Mouse (Mus musculus): ENCODE measurements around the gene Rnasek. TPM values are rescaled to one million over a fixed set of nuclear protein-coding genes. Genes with fewer than 3 reads are reported as not detected.

The Rnasek gene
- 145 TPM for polyA plus RNA-seq (2021)

GRCm38 (mm10) chr11:70239541-70240279 is at the start of gene Rnasek, which contains the start of gene Gm21988:
Gene Rnasek (minus strand): TSS chr11:70239842.
Gene Gm21988 (minus strand): TSS chr11:70239830.
- ATAC-seq (peak; percentile 8), DNase-seq (ENCODE audit: low read depth, low spot score) (peak; percentile 69)
- ChIA-PET CTCF (interaction anchor here (2.4 kb wide), 1 partner anchor 9 kb away, joined by 12 read pairs; the partner anchor contains the start of gene Bcl6b), POLR2A (interaction anchor here (1.1 to 2.0 kb wide), 5 partner anchors 7 to 19 kb away, joined by 4 to 8 read pairs (median 5); no protein-coding TSS in a partner anchor)
- in situ Hi-C loops (cut with MboI; ENCODE audit: low pct_unique_long_range_greater_than_20kb): no loop called here
- H3K27me3 ChIP-seq: peaks cover 10% of the 10 kb centered on the region
- TF ChIP-seq CTCF (IDR thresholded peaks at IDR 0.05): no peak

- TF ChIP-seq CTCF (IDR thresholded peaks at IDR 0.05): no peak
- ChIA-PET POLR2A (interaction anchor here (0.6 to 1.6 kb wide), 2 partner anchors 10 to 48 kb away, joined by 4 read pairs; no protein-coding TSS in a partner anchor), CTCF (no interaction called here)
- DNase-seq (ENCODE audit: low read depth, low spot score) (peak; percentile 60), ATAC-seq (no peak)
- in situ Hi-C loops (cut with MboI; ENCODE audit: low pct_unique_long_range_greater_than_20kb): no loop called here
- peaks cover 9% of the 10 kb centered on the region for H3K27me3 ChIP-seq
Observed at GRCm38 (mm10) chr11:70289236-70289635, 49.6 kb upstream of the Rnasek start.

GRCm38 (mm10) chr11:70288102-70288501 is 48.5 kb upstream of the Rnasek start:
- ChIA-PET CTCF (no interaction called here), POLR2A (no interaction called here)
- no peak for TF ChIP-seq CTCF (IDR thresholded peaks at IDR 0.05)
- H3K27me3 ChIP-seq: peaks cover 4% of the 10 kb centered on the region
- no peak for DNase-seq (ENCODE audit: low read depth, low spot score)
- in situ Hi-C loops (cut with MboI; ENCODE audit: low pct_unique_long_range_greater_than_20kb): no loop called here
- ATAC-seq: no peak

GRCm38 (mm10) chr11:70285686-70286085 is 46.0 kb upstream of the Rnasek start:
- ChIA-PET POLR2A (no interaction called here), CTCF (no interaction called here)
- ATAC-seq: no peak
- no peak for TF ChIP-seq CTCF (IDR thresholded peaks at IDR 0.05)
- peaks cover 4% of the 10 kb centered on the region for H3K27me3 ChIP-seq
- no peak for DNase-seq (ENCODE audit: low read depth, low spot score)
- in situ Hi-C loops (cut with MboI; ENCODE audit: low pct_unique_long_range_greater_than_20kb): no loop called here

GRCm38 (mm10) chr11:70284757-70285156 is 45.1 kb upstream of the Rnasek start:
- no peak for TF ChIP-seq CTCF (IDR thresholded peaks at IDR 0.05)
- POLR2A ChIA-PET: no interaction called here
- in situ Hi-C loops (cut with MboI; ENCODE audit: low pct_unique_long_range_greater_than_20kb): no loop called here
- peaks cover 11% of the 10 kb centered on the region for H3K27me3 ChIP-seq
- ATAC-seq: no peak
- CTCF ChIA-PET: no interaction called here
- no peak for DNase-seq (ENCODE audit: low read depth, low spot score)

GRCm38 (mm10) chr11:70283666-70284065 is 44.0 kb upstream of the Rnasek start:
- DNase-seq (ENCODE audit: low read depth, low spot score) (no peak), ATAC-seq (no peak)
- in situ Hi-C loops (cut with MboI; ENCODE audit: low pct_unique_long_range_greater_than_20kb): no loop called here
- CTCF ChIA-PET: no interaction called here
- H3K27me3 ChIP-seq: peaks cover 14% of the 10 kb centered on the region
- POLR2A ChIA-PET: no interaction called here
- no peak for TF ChIP-seq CTCF (IDR thresholded peaks at IDR 0.05)

GRCm38 (mm10) chr11:70280441-70280840 is 40.8 kb upstream of the Rnasek start:
- in situ Hi-C loops (cut with MboI; ENCODE audit: low pct_unique_long_range_greater_than_20kb): no loop called here
- DNase-seq (ENCODE audit: low read depth, low spot score) (no peak), ATAC-seq (no peak)
- TF ChIP-seq CTCF (IDR thresholded peaks at IDR 0.05): no peak
- H3K27me3 ChIP-seq: peaks cover 34% of the 10 kb centered on the region
- POLR2A ChIA-PET: no interaction called here
- CTCF ChIA-PET: no interaction called here

DNA sequence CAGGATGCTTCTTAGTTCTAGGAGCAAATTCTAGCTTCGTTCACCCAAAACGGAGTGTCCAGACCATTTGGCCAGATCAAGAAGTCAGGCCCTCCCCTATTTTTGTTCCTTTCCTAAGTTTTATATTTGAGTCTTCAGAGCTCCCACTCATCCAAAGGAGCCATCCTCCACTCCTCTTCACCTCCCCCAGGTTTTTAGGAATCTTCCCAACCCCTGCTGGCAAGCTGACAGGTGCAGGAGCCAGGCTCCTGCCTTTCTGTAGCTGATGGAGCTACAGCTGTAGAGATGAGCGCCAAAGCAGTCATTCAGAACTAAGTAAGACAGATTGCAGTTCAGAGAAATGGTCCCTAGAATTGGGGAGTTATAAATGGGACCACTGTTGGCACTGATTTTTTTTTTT is 39.3 kb upstream of the Rnasek start:
- CTCF ChIA-PET: interaction anchor here (0.9 kb wide), 1 partner anchor 9 kb away, joined by 3 read pairs; no protein-coding TSS in a partner anchor
- POLR2A ChIA-PET: no interaction called here
- no peak for ATAC-seq
- DNase-seq (ENCODE audit: low read depth, low spot score): no peak
- peaks cover 31% of the 10 kb centered on the region for H3K27me3 ChIP-seq
- no peak for TF ChIP-seq CTCF (IDR thresholded peaks at IDR 0.05)
- in situ Hi-C loops (cut with MboI; ENCODE audit: low pct_unique_long_range_greater_than_20kb): no loop called here

- H3K27me3 ChIP-seq: peaks cover 25% of the 10 kb centered on the region
- no peak for DNase-seq (ENCODE audit: low read depth, low spot score)
- ChIA-PET CTCF (interaction anchor here (1.2 kb wide), 1 partner anchor 19 kb away, joined by 3 read pairs; no protein-coding TSS in a partner anchor), POLR2A (no interaction called here)
- ATAC-seq: no peak
- in situ Hi-C loops (cut with MboI; ENCODE audit: low pct_unique_long_range_greater_than_20kb): no loop called here
- no peak for TF ChIP-seq CTCF (IDR thresholded peaks at IDR 0.05)
Observed at GRCm38 (mm10) chr11:70271641-70272040, 32.0 kb upstream of the Rnasek start.

- in situ Hi-C loops (cut with MboI; ENCODE audit: low pct_unique_long_range_greater_than_20kb): no loop called here
Observed at GRCm38 (mm10) chr11:70266405-70266804, 26.8 kb upstream of the Rnasek start.

GRCm38 (mm10) chr11:70265819-70266218 is 26.2 kb upstream of the Rnasek start:
- ChIA-PET POLR2A (no interaction called here), CTCF (no interaction called here)
- no peak for TF ChIP-seq CTCF (IDR thresholded peaks at IDR 0.05)
- DNase-seq (ENCODE audit: low read depth, low spot score) (no peak), ATAC-seq (no peak)
- H3K27me3 ChIP-seq: peaks cover 38% of the 10 kb centered on the region
- in situ Hi-C loops (cut with MboI; ENCODE audit: low pct_unique_long_range_greater_than_20kb): no loop called here

More at GRCm38 (mm10) chr11:70266405-70266804, 26.8 kb upstream of the Rnasek start:
- peaks cover 39% of the 10 kb centered on the region for H3K27me3 ChIP-seq
- no peak for TF ChIP-seq CTCF (IDR thresholded peaks at IDR 0.05)
- ChIA-PET POLR2A (no interaction called here), CTCF (no interaction called here)
- no peak for ATAC-seq
- no peak for DNase-seq (ENCODE audit: low read depth, low spot score)
